Mouse (Mus musculus) ES-CJ7 (cell line): ENCODE data around the gene Ubxn7.

Source experiments
- DNase-seq: peaks from one replicate; pipeline ENCODE4 v3.0.0; 2011; ENCODE audit warnings: low read depth, low spot score

Gene Ubxn7

GRCm38 (mm10) chr16:32433138-32433537, 101.1 kb downstream of the Ubxn7 start:
- DNase-seq: no peak

GRCm38 (mm10) chr16:32434066-32434465, 102.0 kb downstream of the Ubxn7 start:
- no peak for DNase-seq

- DNase-seq: no peak
These were observed 102.6 kb downstream of the Ubxn7 start for GRCm38 (mm10) chr16:32434691-32435090.

- DNase-seq: no peak
These were observed 104.6 kb downstream of the Ubxn7 start for GRCm38 (mm10) chr16:32436657-32437056.

DNA sequence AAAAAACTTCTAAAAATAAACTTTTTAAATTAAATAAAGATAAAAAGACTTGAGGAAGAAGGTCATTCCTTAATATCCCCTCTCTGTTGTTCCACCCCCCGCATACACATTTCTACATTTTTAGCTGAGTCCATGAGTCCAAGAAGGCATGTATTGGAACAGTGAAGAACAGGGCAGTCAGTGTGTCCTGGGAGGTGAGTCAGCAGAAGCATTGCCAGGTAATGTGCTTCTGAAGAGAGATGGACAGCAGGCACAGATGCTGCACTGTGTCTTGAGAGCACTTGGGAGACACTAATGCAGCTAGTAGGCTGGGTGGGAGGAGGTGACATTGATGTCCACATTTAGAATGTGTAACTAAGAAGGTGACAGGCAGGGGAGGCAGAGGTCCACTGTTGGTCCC, 105.2 kb downstream of the Ubxn7 start:
- no peak for DNase-seq

DNA sequence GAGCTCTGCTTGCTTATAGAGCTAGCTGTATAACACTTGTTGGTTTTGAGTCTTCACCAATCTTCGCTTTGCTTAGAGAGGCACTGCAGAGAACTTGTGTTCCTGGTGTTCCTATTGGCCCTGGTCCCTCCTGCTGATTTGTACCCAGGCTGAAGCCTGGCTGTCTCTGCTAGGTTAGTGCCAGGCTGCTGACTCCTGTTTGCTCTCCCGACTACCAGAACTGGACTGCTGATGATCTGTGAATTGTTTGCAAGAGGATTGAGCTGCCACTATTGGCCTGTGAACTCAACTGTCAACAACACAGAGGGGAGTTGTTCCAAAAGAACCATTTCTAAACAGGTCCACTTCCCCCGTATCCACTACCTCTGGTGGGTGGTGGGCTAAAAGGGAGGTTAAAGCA, 109.4 kb downstream of the Ubxn7 start:
- no peak for DNase-seq
